Mouse (Mus musculus) embryonic stem cell, embryonic (primary cell): ENCODE measurements at regions not wholly inside any gene's neighbourhood (a gene's known extent, or its start where the extent isn't known, plus 50 kb on each side); places are given as distances from the start of the nearest gene placed in this dataset.

Experiments used
- CTCF ChIA-PET, 4 experiments: fragments of 300-600 bp in 2 of 4; fragments of 350-600 bp in 2 of 4; sonication (Branson Sonifier 250); formaldehyde crosslinking; loops; one replicate each; lab custom pipeline; 2022; ENCODE audit warnings: inconsistent platforms in 2 of 4; lab: Charles Lee
- POLR2A ChIA-PET, 4 experiments: fragments of 300-600 bp in 2 of 4; fragments of 350-600 bp in 2 of 4; sonication (Branson Sonifier 250); formaldehyde crosslinking; loops; one replicate each; lab custom pipeline; 2022; ENCODE audit warnings: antibody characterized with exemption in 4 of 4, inconsistent platforms in 1 of 4; lab: Charles Lee

GRCm38 (mm10) chr1:35265125-35265524 lies 415.3 kb downstream of the Plekhb2 start:
- ChIA-PET POLR2A (interaction anchor here in 1 of 4 experiments (0.5 kb wide), 1 partner anchor 129 kb away, joined by 3 read pairs; no protein-coding TSS in a partner anchor), CTCF (interaction anchor here in 2 of 4 experiments (0.5 to 0.8 kb wide), 3 partner anchors 57 to 499 kb away, joined by 3 to 9 read pairs (median 3); no protein-coding TSS in a partner anchor)

- CTCF ChIA-PET: interaction anchor here in 3 of 4 experiments (0.6 to 1.0 kb wide), 8 partner anchors 9 to 297 kb away, joined by 3 to 11 read pairs (median 3); no protein-coding TSS in a partner anchor
- POLR2A ChIA-PET: interaction anchor here in 1 of 4 experiments (0.6 to 0.7 kb wide), 3 partner anchors 46 to 407 kb away, joined by 3 to 7 read pairs (median 6); no protein-coding TSS in a partner anchor
Observed at GRCm38 (mm10) chr1:35266626-35267025, 416.9 kb downstream of the Plekhb2 start.

- ChIA-PET POLR2A (interaction anchor here in 1 of 4 experiments (0.7 kb wide), 1 partner anchor 18 kb away, joined by 3 read pairs; no protein-coding TSS in a partner anchor), CTCF (interaction anchor here in 2 of 4 experiments (0.6 kb wide), 2 partner anchors 785 to 1010 kb away, joined by 3 to 7 read pairs; no protein-coding TSS in a partner anchor)
Observed at GRCm38 (mm10) chr1:35267883-35268282, 418.1 kb downstream of the Plekhb2 start.

GRCm38 (mm10) chr1:35274978-35275377 lies 425.2 kb downstream of the Plekhb2 start:
- ChIA-PET CTCF (no interaction called here), POLR2A (no interaction called here)
